Mouse (Mus musculus) cerebellum, adult 2 months (tissue): ENCODE measurements around the gene Bicra.

ENCODE experiments used
- CTCF ChIP-seq: fragments of 200-500 bp; IDR thresholded peaks from 2 replicates; pipeline ENCODE4 v1.5.1; 2011; ENCODE audit warnings: low read depth, mild to moderate bottlenecking, control low read depth, low read length, moderate library complexity, borderline replicate concordance; ENCODE audit not compliant: insufficient read depth
- POLR2A ChIP-seq: fragments of 200-500 bp; IDR thresholded peaks from 2 replicates; pipeline ENCODE4 v1.6.1; 2011; ENCODE audit warnings: low read length, control low read depth, borderline replicate concordance; ENCODE audit not compliant: insufficient read depth

DNA sequence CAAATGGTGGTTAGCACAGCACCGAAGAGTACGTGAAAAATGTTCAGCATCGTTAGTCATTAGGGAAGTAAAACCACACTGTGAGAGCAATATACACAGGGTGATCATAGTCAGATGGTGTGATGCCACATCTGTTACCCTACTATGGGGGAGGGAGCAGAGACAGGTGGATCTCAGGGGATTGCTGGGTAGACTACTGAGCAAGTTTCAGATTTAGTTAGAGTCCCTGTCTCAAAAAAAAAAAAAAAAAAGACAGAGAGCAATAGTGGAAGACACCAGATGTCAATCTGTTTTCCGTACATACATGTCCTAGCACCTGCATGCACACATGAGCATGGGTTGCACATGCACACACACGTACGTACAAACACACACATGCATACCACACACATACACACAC, 7.9 kb upstream of the Bicra start:
- TF ChIP-seq POLR2A (no peak), CTCF (no peak)
